Mouse (Mus musculus): ENCODE results near the gene 4833423E24Rik.

DNA sequence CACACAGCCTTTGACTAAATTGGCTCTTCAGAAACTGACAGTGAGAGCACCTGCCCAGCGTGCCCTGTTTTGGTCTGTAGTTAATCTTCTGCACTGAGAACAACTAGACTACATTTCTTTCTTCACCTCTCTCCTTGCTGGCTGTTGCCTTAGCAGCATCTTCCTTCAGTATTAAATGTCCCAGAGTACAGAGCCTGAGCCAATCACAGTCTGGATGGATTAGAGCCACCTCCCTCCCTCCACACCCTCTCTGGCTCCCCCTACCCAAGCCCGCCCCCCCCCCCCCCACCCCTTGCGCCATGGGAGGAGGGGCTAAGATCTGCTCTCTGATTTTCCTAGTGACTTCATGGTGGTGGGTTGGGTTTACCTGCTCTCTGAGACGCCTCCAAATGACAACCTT, at the start of gene 4833423E24Rik:
- no peak for TF ChIP-seq POLR2A (IDR thresholded peaks at IDR 0.05; ENCODE audit: insufficient read length, low read depth)
- TF ChIP-seq REST (IDR thresholded peaks at IDR 0.05; ENCODE audit: insufficient read depth, insufficient read length), result no peak
- TF ChIP-seq TCF12 (IDR thresholded peaks at IDR 0.05; ENCODE audit: insufficient read depth, poor library complexity, severe bottlenecking), result no peak
- no peak for TF ChIP-seq USF1 (IDR thresholded peaks at IDR 0.05; ENCODE audit: low read depth)
- no peak for TF ChIP-seq MAX (IDR thresholded peaks at IDR 0.05; ENCODE audit: low read depth)
- TF ChIP-seq POLR2AphosphoS2 (IDR thresholded peaks at IDR 0.05; ENCODE audit: insufficient read length, low read depth), result no peak
- TF ChIP-seq MYOG (IDR thresholded peaks at IDR 0.05; ENCODE audit: control insufficient read depth in 1 of 3, insufficient read depth in 1 of 3, insufficient read length in 2 of 3, low read depth in 2 of 3), result no peak
- no peak for TF ChIP-seq MYOD1 (IDR thresholded peaks at IDR 0.05; ENCODE audit: control insufficient read depth in 1 of 3, insufficient read length in 2 of 3, low read depth in 2 of 3)
- no peak for TF ChIP-seq E2F4 (IDR thresholded peaks at IDR 0.05; ENCODE audit: insufficient read depth)
- TF ChIP-seq SRF (IDR thresholded peaks at IDR 0.05; ENCODE audit: control insufficient read depth, insufficient read length, low read depth), result no peak
- no peak for TF ChIP-seq CEBPB (IDR thresholded peaks at IDR 0.05; ENCODE audit: insufficient read depth, poor library complexity, severe bottlenecking)
- no peak for TF ChIP-seq TCF3 (IDR thresholded peaks at IDR 0.05; ENCODE audit: insufficient read length, low read depth)
